ENCODE assay signal across 7 mouse cellular contexts in genomic region chr4:155599901-155600825, GRCm38 (mm10). TPM values are rescaled to one million over a fixed set of nuclear protein-coding genes. Genes with fewer than 3 reads are reported as not detected.
DNase-seq lines count a peak whose midpoint lies in the region; ATAC-seq and TF ChIP-seq lines count a peak whose summit lies in the region.

No protein-coding gene starts in this region.

- 80% methylated on average over 10 of the region's 11 CpGs for WGBS in lung, embryonic 14.5 days
- 80% methylated on average over 11 of the region's 11 CpGs for WGBS in embryonic facial prominence, embryonic 14.5 days
- 92% methylated on average over 11 of the region's 11 CpGs for WGBS in limb, embryonic 10.5 days
- WGBS in small intestine, adult 2 months = 64% methylated on average over 11 of the region's 11 CpGs

- no peak for DNase-seq in lung, embryonic 14.5 days
- no peak for DNase-seq in lung, postnatal 10 days
- no peak for DNase-seq in embryonic facial prominence, embryonic 14.5 days (ENCODE audit: low spot score)
- DNase-seq in limb, embryonic 10.5 days (ENCODE audit: low spot score) = no peak
- DNase-seq in thymus, postnatal 36 days = no peak

- peak overlapping the region; percentile 93 for H3K9ac ChIP-seq in lung, embryonic 14.5 days
- H3K9ac ChIP-seq in embryonic facial prominence, embryonic 14.5 days (ENCODE audit: low read depth, low read length) = peak overlapping the region; percentile 95

- ATAC-seq in lung, embryonic 14.5 days (ENCODE audit: insufficient read depth) = no peak
- ATAC-seq in embryonic facial prominence, embryonic 14.5 days (ENCODE audit: low read depth) = no peak
- ATAC-seq in monocyte, adult 5-6 weeks (replicated peaks; ENCODE audit: insufficient number of reproducible peaks, low FRiP score, low TSS enrichment, poor library complexity, severe bottlenecking) = no peak

- no peaks in the 10 kb centered on the region for H3K9me3 ChIP-seq in lung, embryonic 14.5 days (ENCODE audit: low read depth, low read length)
- H3K9me3 ChIP-seq in embryonic facial prominence, embryonic 14.5 days (ENCODE audit: control insufficient read depth, low read length) = no peaks in the 10 kb centered on the region
- no peaks in the 10 kb centered on the region for H3K9me3 ChIP-seq in limb, embryonic 10.5 days (replicated peaks)

- H3K36me3 ChIP-seq in lung, embryonic 14.5 days (ENCODE audit: insufficient read depth) = peaks cover 14% of the 10 kb centered on the region; the same call in 1 of the 2 replicates
- peaks cover 14% of the 10 kb centered on the region; the same call in 1 of the 2 replicates for H3K36me3 ChIP-seq in embryonic facial prominence, embryonic 14.5 days (ENCODE audit: control insufficient read depth, insufficient read depth, low read length)
- peaks cover 25% of the 10 kb centered on the region for H3K36me3 ChIP-seq in limb, embryonic 10.5 days
- H3K36me3 ChIP-seq in small intestine, adult 2 months (ENCODE audit: control insufficient read depth, insufficient read depth, low read length) = 0 out of 2 replicates have a peak, but pooled peaks cover 2% of the 10 kb centered on the region

- peak overlapping the region; percentile 89 for H3K4me2 ChIP-seq in lung, embryonic 14.5 days
- peak overlapping the region; percentile 72 for H3K4me2 ChIP-seq in embryonic facial prominence, embryonic 14.5 days (ENCODE audit: low read depth, low read length)

- H3K4me3 ChIP-seq in lung, embryonic 14.5 days (ENCODE audit: low read depth, low read length) = peak overlapping the region; percentile 98
- peak overlapping the region; percentile 91 for H3K4me3 ChIP-seq in embryonic facial prominence, embryonic 14.5 days (ENCODE audit: low read depth, low read length)
- peak overlapping the region; percentile 97 for H3K4me3 ChIP-seq in limb, embryonic 10.5 days
- no peak overlapping the region for H3K4me3 ChIP-seq in small intestine, adult 2 months (ENCODE audit: low read depth, low read length)

- no peaks in the 10 kb centered on the region for H3K27me3 ChIP-seq in lung, embryonic 14.5 days (ENCODE audit: insufficient read depth, low read length)
- no peaks in the 10 kb centered on the region for H3K27me3 ChIP-seq in embryonic facial prominence, embryonic 14.5 days (replicated peaks; ENCODE audit: control insufficient read depth, insufficient read depth, low read length)
- H3K27me3 ChIP-seq in limb, embryonic 10.5 days (ENCODE audit: low read depth, poor library complexity, severe bottlenecking) = no peaks in the 10 kb centered on the region
- H3K27me3 ChIP-seq in small intestine, adult 2 months (ENCODE audit: control insufficient read depth, insufficient read depth, low read length) = no peaks in the 10 kb centered on the region

- no peak for TF ChIP-seq POLR2A in small intestine, adult 2 months (IDR thresholded peaks at IDR 0.05; ENCODE audit: low read depth, low read length)

- TF ChIP-seq CTCF in lung, embryonic 14.5 days (IDR thresholded peaks at IDR 0.05; ENCODE audit: low read depth) = no peak
- TF ChIP-seq CTCF in small intestine, adult 2 months (IDR thresholded peaks at IDR 0.05; ENCODE audit: extremely low read depth, insufficient read length, insufficient replicate concordance, low read depth, low read length) = no peak

- H3K4me1 ChIP-seq in lung, embryonic 14.5 days (ENCODE audit: insufficient read depth) = 0 out of 2 replicates have a peak, but pooled peaks cover 2% of the 10 kb centered on the region
- peaks cover 11% of the 10 kb centered on the region for H3K4me1 ChIP-seq in embryonic facial prominence, embryonic 14.5 days (ENCODE audit: control insufficient read depth, insufficient read depth, low read length)
- peaks cover 19% of the 10 kb centered on the region for H3K4me1 ChIP-seq in limb, embryonic 10.5 days
- 0 out of 2 replicates have a peak, but pooled peaks cover 2% of the 10 kb centered on the region for H3K4me1 ChIP-seq in small intestine, adult 2 months (ENCODE audit: control insufficient read depth, insufficient read depth, insufficient read length, low read length)

- peak overlapping the region; percentile 99 for H3K27ac ChIP-seq in lung, embryonic 14.5 days (ENCODE audit: low read depth)
- peak overlapping the region; percentile 99; the same call in 1 of the 2 replicates for H3K27ac ChIP-seq in embryonic facial prominence, embryonic 14.5 days (replicated peaks; ENCODE audit: low read depth, low read length)
- H3K27ac ChIP-seq in limb, embryonic 10.5 days = peak overlapping the region; percentile 100
- H3K27ac ChIP-seq in small intestine, adult 2 months (ENCODE audit: insufficient read depth, low read depth, low read length) = peak overlapping the region; percentile 76

RNA-seq across cellular contexts. Expression of gene Slc35e2, which starts 1.1 kb away (rescaled TPM):
- 9.5 and 9.7 TPM in 2 replicates for polyA plus RNA-seq in lung, embryonic 14.5 days (2014; fragmentation: Nextera tagmentation; extraction: Ambion mirVana)
- 9.2 and 10.3 TPM in 2 replicates for polyA plus RNA-seq in embryonic facial prominence, embryonic 14.5 days (2014; fragmentation: Nextera tagmentation; extraction: Ambion mirVana)
- 12.2 and 13.6 TPM in 2 replicates for polyA plus RNA-seq in limb, embryonic 10.5 days (2016; fragmentation: Nextera tagmentation; extraction: Ambion mirVana)
- 14.2 and 20.1 TPM in 2 replicates for polyA plus RNA-seq in small intestine, adult 2 months (2012; rRNA removed)
- total RNA-seq in monocyte, adult 5-6 weeks (2017) = 6.5 to 13.6 TPM (median 9.2 TPM) in 3 replicates

RNA-seq across cellular contexts. Expression of gene Cdk11b, which starts 24.5 kb away (rescaled TPM):
- polyA plus RNA-seq in lung, embryonic 14.5 days (2014; fragmentation: Nextera tagmentation; extraction: Ambion mirVana) = 56.3 and 58.7 TPM in 2 replicates
- 47.1 and 50.8 TPM in 2 replicates for polyA plus RNA-seq in embryonic facial prominence, embryonic 14.5 days (2014; fragmentation: Nextera tagmentation; extraction: Ambion mirVana)
- polyA plus RNA-seq in limb, embryonic 10.5 days (2016; fragmentation: Nextera tagmentation; extraction: Ambion mirVana) = 74.1 and 74.8 TPM in 2 replicates
- 24.6 and 51.4 TPM in 2 replicates for polyA plus RNA-seq in small intestine, adult 2 months (2012; rRNA removed)
- 145 to 205 TPM (median 169 TPM) in 3 replicates for total RNA-seq in monocyte, adult 5-6 weeks (2017)

RNA-seq across cellular contexts. Expression of gene Nadk, which starts 38.0 kb away (rescaled TPM):
- polyA plus RNA-seq in lung, embryonic 14.5 days (2014; fragmentation: Nextera tagmentation; extraction: Ambion mirVana) = 85.0 and 90.5 TPM in 2 replicates
- polyA plus RNA-seq in embryonic facial prominence, embryonic 14.5 days (2014; fragmentation: Nextera tagmentation; extraction: Ambion mirVana) = 89.2 and 94.5 TPM in 2 replicates
- 116 and 119 TPM in 2 replicates for polyA plus RNA-seq in limb, embryonic 10.5 days (2016; fragmentation: Nextera tagmentation; extraction: Ambion mirVana)
- polyA plus RNA-seq in small intestine, adult 2 months (2012; rRNA removed) = 76.8 and 135 TPM in 2 replicates
- total RNA-seq in monocyte, adult 5-6 weeks (2017) = 392 to 513 TPM (median 506 TPM) in 3 replicates

RNA-seq across cellular contexts. Expression of gene Gm10563, which starts 45.0 kb away (rescaled TPM):
- polyA plus RNA-seq in lung, embryonic 14.5 days (2014; fragmentation: Nextera tagmentation; extraction: Ambion mirVana) = not detected in 2 replicates
- polyA plus RNA-seq in embryonic facial prominence, embryonic 14.5 days (2014; fragmentation: Nextera tagmentation; extraction: Ambion mirVana) = not detected in 2 replicates
- not detected in 2 replicates for polyA plus RNA-seq in limb, embryonic 10.5 days (2016; fragmentation: Nextera tagmentation; extraction: Ambion mirVana)
- polyA plus RNA-seq in small intestine, adult 2 months (2012; rRNA removed) = not detected in 2 replicates
- not detected in 3 replicates for total RNA-seq in monocyte, adult 5-6 weeks (2017)

RNA-seq across cellular contexts. Expression of gene Mmp23, which starts 53.0 kb away (rescaled TPM):
- 34.8 and 38.7 TPM in 2 replicates for polyA plus RNA-seq in lung, embryonic 14.5 days (2014; fragmentation: Nextera tagmentation; extraction: Ambion mirVana)
- 29.4 and 31.2 TPM in 2 replicates for polyA plus RNA-seq in embryonic facial prominence, embryonic 14.5 days (2014; fragmentation: Nextera tagmentation; extraction: Ambion mirVana)
- polyA plus RNA-seq in limb, embryonic 10.5 days (2016; fragmentation: Nextera tagmentation; extraction: Ambion mirVana) = 8.4 and 10.4 TPM in 2 replicates
- 32.6 and 55.1 TPM in 2 replicates for polyA plus RNA-seq in small intestine, adult 2 months (2012; rRNA removed)
- not detected in 3 replicates for total RNA-seq in monocyte, adult 5-6 weeks (2017)
